Mouse (Mus musculus): Measurements from ENCODE around the gene Nprl3. TPM values are rescaled to one million over a fixed set of nuclear protein-coding genes. Genes with fewer than 3 reads are reported as not detected.
A peak's percentile ranks its signal among the peaks of the same experiment; 100 is the strongest.

Gene Nprl3
- total RNA-seq, 2 experiments from 2014 or later, result 49.1 to 67.0 TPM

- DNase-seq (ENCODE audit: extremely low spot score in 1 of 2, low spot score in 1 of 2), result peak; percentile 88 to 98
Measured at GRCm38 (mm10) chr11:32181973-32182868, 85.3 kb downstream of the Nprl3 start.

- no peak for DNase-seq (ENCODE audit: extremely low spot score in 1 of 2, low spot score in 1 of 2)
Measured at GRCm38 (mm10) chr11:32181246-32181645, 86.3 kb downstream of the Nprl3 start.

GRCm38 (mm10) chr11:32178506-32178905, 89.0 kb downstream of the Nprl3 start:
- no peak for DNase-seq (ENCODE audit: extremely low spot score in 1 of 2, low spot score in 1 of 2)

Other genes starting within 250 kb of the Nprl3 start
- not detected for gene Il9r, start 67.4 kb downstream of the Nprl3 start, total RNA-seq (2021)
- gene Snrnp25, start 62.3 kb downstream of the Nprl3 start, total RNA-seq (2021), result 10 to 100 TPM; 21.2 to 26.9 TPM
- 10 to 100 TPM; 14.0 to 18.3 TPM for gene Rhbdf1, start 45.4 kb downstream of the Nprl3 start, total RNA-seq (2021)
- gene Mpg, start 41.2 kb downstream of the Nprl3 start, total RNA-seq (2021), result 10 to 100 TPM; 18.1 to 19.9 TPM
- not detected for gene Hba-x, start 8.7 kb upstream of the Nprl3 start, total RNA-seq (2021)
- 100 to 1,000 TPM; 552 to 580 TPM for gene Hba-a1, start 15.8 kb upstream of the Nprl3 start, total RNA-seq (2021)
- 1 to 10 TPM; 1.6 to 4.3 TPM for gene Hbq1b, start 19.3 kb upstream of the Nprl3 start, total RNA-seq (2021)
- gene Hba-a2, start 28.8 kb upstream of the Nprl3 start, total RNA-seq (2021), result 100 to 1,000 TPM; 469 to 517 TPM
- 1 to 10 TPM in 1 of 2 experiments, not detected in 1; 1.1 TPM for gene Hbq1a, start 32.4 kb upstream of the Nprl3 start, total RNA-seq (2021)
- gene Sh3pxd2b, start 80.1 kb upstream of the Nprl3 start, total RNA-seq (2021), result 10 to 100 TPM in 1 of 2 experiments, 1 to 10 TPM in 1; 9.8 to 10.9 TPM
- gene Ubtd2, start 187.7 kb upstream of the Nprl3 start, total RNA-seq (2021), result 10 to 100 TPM; 38.2 to 41.4 TPM